Mouse (Mus musculus) lung, embryonic 14.5 days (tissue): ENCODE measurements around the gene Sema6c. TPM values are rescaled to one million over a fixed set of nuclear protein-coding genes. Genes with fewer than 3 reads are reported as not detected.

Experiments used
- ATAC-seq: fragments of 200-750 bp; cut with Nextera tagmentation; 2 replicates; pipeline ENCODE4 v1.8.0; 2017; ENCODE audit warnings: mild to moderate bottlenecking, moderate TSS enrichment, moderate library complexity; ENCODE audit not compliant: insufficient read depth
- DNase-seq: peaks from one replicate; pipeline ENCODE4 v3.0.0-alpha.2; 2015
- H3K27ac ChIP-seq: fragments of 300-500 bp; sonication (generic); 2 replicates; pipeline ENCODE4 v1.5.1; 2014; ENCODE audit warnings: low read depth, mild to moderate bottlenecking, moderate library complexity
- H3K27me3 ChIP-seq: fragments of 300-500 bp; sonication (generic); 2 replicates; pipeline ENCODE4 v1.6.1; 2014; ENCODE audit warnings: low read length, control low read depth; ENCODE audit not compliant: insufficient read depth
- H3K36me3 ChIP-seq: fragments of 300-500 bp; sonication (generic); 2 replicates; pipeline ENCODE4 v1.6.1; 2014; ENCODE audit warnings: control low read depth; ENCODE audit not compliant: insufficient read depth
- H3K4me1 ChIP-seq: fragments of 300-500 bp; sonication (generic); 2 replicates; pipeline ENCODE4 v1.6.1; 2014; ENCODE audit warnings: antibody characterized with exemption, control low read depth; ENCODE audit not compliant: insufficient read depth
- H3K4me2 ChIP-seq: fragments of 300-500 bp; sonication (generic); 2 replicates; pipeline ENCODE4 v1.6.1; 2014; ENCODE audit warnings: mild to moderate bottlenecking
- H3K4me3 ChIP-seq: fragments of 300-500 bp; sonication (generic); 2 replicates; pipeline ENCODE4 v1.5.1; 2014; ENCODE audit warnings: low read depth, low read length
- H3K9ac ChIP-seq: fragments of 300-500 bp; sonication (generic); 2 replicates; pipeline ENCODE4 v1.6.1; 2014
- H3K9me3 ChIP-seq: fragments of 300-500 bp; sonication (generic); 2 replicates; pipeline ENCODE4 v1.6.1; 2016; ENCODE audit warnings: low read depth, low read length, control low read depth
- CTCF ChIP-seq: IDR thresholded peaks from 2 replicates; pipeline ENCODE4 v1.5.1; 2016; ENCODE audit warnings: antibody characterized with exemption, low read depth
- WGBS: fragments of 180-500 bp; shearing (Covaris S2); extraction: QIAGEN DNeasy Blood & Tissue Kit; methylation state at CpG from one replicate; pipeline ENCODE4 v1.1.7; 2014; 5-methylcytosine and 5-hydroxymethylcytosine counted together
- polyA plus RNA-seq: library from polyadenylated mRNA; unstranded; fragments of >200 nt; fragmentation: Nextera tagmentation; extraction: Ambion mirVana; gene quantifications from 2 replicates; pipeline ENCODE4 v1.2.1, GENCODE M21; 2014

Sema6c gene
- polyA plus RNA-seq, 1 experiment from 2014 or later = 5.4 TPM

DNA sequence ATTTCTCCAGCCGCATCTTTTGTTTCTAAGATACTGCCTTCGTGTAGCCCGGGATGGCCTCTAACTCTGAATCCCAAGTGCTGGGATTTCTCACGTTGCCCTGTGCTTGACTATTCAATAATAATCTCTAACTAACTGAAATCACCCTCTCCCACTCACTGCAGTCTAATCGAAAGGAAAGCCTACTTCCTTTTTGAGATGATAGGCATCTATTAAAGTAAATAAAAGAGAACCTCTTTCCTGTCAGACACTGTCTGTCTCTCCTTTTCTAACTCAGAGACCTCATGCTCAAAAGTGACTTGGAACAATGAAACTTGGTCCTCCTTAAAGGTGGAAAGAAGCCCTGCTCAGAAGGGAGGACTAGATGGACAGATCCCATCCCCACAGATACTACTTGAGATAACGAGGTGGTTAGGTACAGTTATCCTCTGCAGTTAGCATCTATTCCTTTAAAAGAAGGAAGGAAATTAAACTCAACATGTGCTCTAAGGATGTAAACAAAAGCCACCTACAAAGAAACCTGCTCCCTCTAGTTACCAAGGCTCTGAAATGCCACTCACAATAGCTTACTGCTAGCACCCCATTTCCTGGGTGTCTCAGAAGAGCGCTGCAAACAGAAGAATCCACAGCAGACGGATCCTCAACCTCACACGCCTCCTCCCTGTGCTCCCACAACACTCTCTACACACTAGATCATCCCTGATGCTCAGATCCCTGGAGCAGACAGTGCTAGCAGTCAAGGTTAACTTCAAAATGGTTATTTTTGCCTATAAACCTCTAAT is 24.7 kb downstream of the Sema6c start:
- Histone ChIP-seq H3K4me2 (no peak overlapping the region), H3K4me1 (no peaks in the 10 kb centered on the region), H3K9me3 (no peaks in the 10 kb centered on the region), H3K9ac (no peak overlapping the region), H3K27ac (no peak overlapping the region), H3K36me3 (peaks cover 64% of the 10 kb centered on the region), H3K4me3 (no peak overlapping the region), H3K27me3 (no peaks in the 10 kb centered on the region)
- TF ChIP-seq CTCF = no peak
- 83% methylated on average over 9 of the region's 9 CpGs for WGBS
- no peak for ATAC-seq
- DNase-seq = no peak

DNA sequence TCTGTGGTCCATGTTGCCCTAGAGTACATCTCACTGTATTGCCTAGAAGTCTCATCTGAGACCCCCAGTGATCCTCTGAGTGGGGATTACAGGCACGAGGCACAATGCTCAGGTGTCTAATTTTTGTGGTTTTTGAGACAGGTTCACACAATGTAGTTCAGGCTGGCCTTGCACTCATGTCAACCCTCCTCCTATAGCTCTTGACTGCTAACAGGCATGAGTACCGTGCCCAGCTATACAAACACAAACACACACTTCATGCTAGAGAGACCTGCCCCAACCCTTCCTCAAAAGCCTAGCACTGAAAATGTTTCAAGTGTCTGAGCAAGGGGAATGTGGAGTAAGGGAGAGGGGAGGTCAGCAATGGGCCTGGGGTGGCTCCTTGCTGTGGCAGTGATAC is 25.8 kb downstream of the Sema6c start:
- H3K27ac ChIP-seq = no peak overlapping the region
- no peak overlapping the region for H3K4me3 ChIP-seq
- H3K9me3 ChIP-seq = no peaks in the 10 kb centered on the region
- H3K4me2 ChIP-seq = no peak overlapping the region
- H3K9ac ChIP-seq = no peak overlapping the region
- ATAC-seq = 0 out of 2 replicates have a peak, but pooled peaks have one; percentile 24
- no peak for TF ChIP-seq CTCF
- H3K4me1 ChIP-seq = no peaks in the 10 kb centered on the region
- H3K27me3 ChIP-seq = no peaks in the 10 kb centered on the region
- DNase-seq = no peak
- 68% methylated on average over 2 of the region's 2 CpGs for WGBS
- peaks cover 73% of the 10 kb centered on the region for H3K36me3 ChIP-seq

DNA sequence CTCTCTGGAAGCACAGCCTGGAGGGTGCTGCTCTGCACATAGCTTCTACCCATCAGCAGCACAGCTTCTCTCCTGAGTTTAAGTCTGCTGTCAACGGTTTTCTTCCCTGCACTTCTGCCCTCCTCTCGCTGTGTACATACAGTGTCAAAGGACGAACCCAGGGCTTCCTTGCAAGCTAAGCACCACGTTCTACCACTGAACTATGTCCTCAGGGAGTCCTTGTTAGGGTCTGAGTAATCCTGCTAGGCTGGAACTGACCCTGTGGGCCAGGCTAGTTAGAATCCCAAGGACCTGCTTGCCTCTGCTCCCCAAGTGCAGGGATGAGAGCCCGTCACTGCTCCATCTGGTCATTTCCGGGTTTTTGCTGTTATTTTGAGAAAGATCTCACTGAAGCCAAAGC is 26.6 kb downstream of the Sema6c start:
- WGBS = 72% methylated on average over 6 of the region's 6 CpGs
- Histone ChIP-seq H3K9ac (no peak overlapping the region), H3K4me1 (no peaks in the 10 kb centered on the region), H3K27me3 (no peaks in the 10 kb centered on the region), H3K27ac (no peak overlapping the region), H3K4me3 (no peak overlapping the region), H3K36me3 (peaks cover 77% of the 10 kb centered on the region), H3K9me3 (no peaks in the 10 kb centered on the region), H3K4me2 (no peak overlapping the region)
- TF ChIP-seq CTCF = no peak
- DNase-seq (no peak), ATAC-seq (no peak)

DNA sequence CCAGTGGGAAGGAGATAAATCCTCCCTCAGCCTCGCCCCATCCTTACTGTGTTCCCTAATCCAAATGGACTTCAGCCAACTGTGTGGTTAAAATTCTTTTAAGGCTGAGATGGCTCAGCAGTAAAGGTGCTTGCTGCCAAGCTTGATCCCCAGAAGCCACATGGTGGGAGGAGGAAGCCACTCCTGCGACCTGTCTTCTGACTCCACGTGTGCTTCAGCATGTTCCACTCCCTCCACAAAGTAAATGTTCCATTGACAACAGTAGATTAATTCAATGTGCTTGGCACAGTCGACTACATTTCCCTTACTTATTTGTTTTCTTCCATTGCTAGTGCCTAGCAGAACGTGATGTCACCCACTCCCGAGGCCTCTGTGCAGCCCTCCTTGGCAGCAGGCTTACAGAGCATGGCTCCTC is 34.5 kb downstream of the Sema6c start:
- H3K4me1 ChIP-seq = no peaks in the 10 kb centered on the region
- H3K9ac ChIP-seq = no peak overlapping the region
- no peak overlapping the region for H3K4me3 ChIP-seq
- no peaks in the 10 kb centered on the region for H3K27me3 ChIP-seq
- DNase-seq (no peak), ATAC-seq (no peak)
- H3K36me3 ChIP-seq = peaks cover 79% of the 10 kb centered on the region
- H3K4me2 ChIP-seq = no peak overlapping the region
- TF ChIP-seq CTCF = no peak
- H3K27ac ChIP-seq = no peak overlapping the region
- WGBS = 84% methylated on average over 6 of the region's 6 CpGs
- no peaks in the 10 kb centered on the region for H3K9me3 ChIP-seq

DNA sequence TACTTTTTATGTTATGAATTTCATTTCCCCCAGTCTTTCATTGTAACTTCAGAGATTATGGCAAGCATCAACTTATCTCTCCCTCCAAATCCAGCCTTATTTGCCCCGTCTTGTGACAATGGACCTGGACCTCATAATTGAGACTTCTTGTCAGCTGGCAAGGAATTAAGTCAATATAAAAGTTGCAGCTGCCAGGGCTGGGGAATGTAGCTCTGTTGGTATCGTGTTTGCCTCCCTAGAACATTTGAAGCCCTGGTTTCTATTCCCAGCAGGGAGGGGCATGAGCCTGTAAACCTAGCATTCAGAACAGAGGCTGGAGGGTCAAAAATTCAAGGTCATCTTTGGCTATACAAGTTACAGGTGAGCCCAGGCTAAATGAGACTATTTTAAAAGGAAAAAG is 35.5 kb downstream of the Sema6c start:
- 84% methylated on average over 2 of the region's 2 CpGs for WGBS
- DNase-seq (no peak), ATAC-seq (no peak)
- no peak for TF ChIP-seq CTCF
- H3K4me2 ChIP-seq = no peak overlapping the region
- no peak overlapping the region for H3K9ac ChIP-seq
- no peak overlapping the region for H3K27ac ChIP-seq
- no peaks in the 10 kb centered on the region for H3K27me3 ChIP-seq
- peaks cover 78% of the 10 kb centered on the region for H3K36me3 ChIP-seq
- H3K9me3 ChIP-seq = no peaks in the 10 kb centered on the region
- no peaks in the 10 kb centered on the region for H3K4me1 ChIP-seq
- H3K4me3 ChIP-seq = no peak overlapping the region

DNA sequence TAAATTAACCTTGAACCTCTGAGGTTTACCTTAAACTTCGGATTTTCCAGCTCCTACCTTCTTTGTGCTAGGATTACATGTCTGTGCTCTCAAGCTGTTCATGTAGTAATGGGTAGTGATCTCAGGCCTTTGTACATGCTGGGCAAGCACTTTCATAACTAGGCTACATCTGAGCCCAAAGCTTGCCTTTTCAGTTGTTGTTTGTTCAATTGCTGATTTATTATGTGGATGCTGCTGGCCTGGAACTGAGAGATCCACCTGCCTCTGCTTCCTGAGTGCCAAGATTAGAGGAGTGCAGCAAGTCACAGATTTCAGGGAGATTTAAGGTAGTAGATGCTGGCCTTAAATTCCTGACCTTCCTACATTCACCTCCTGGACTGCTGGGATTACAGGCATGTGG is 38.8 kb downstream of the Sema6c start:
- WGBS = 69% methylated on average over 1 of the region's 1 CpGs
- H3K4me2 ChIP-seq = no peak overlapping the region
- no peak overlapping the region for H3K4me3 ChIP-seq
- no peak overlapping the region for H3K27ac ChIP-seq
- DNase-seq (no peak), ATAC-seq (no peak)
- H3K4me1 ChIP-seq = no peaks in the 10 kb centered on the region
- H3K27me3 ChIP-seq = no peaks in the 10 kb centered on the region
- peaks cover 93% of the 10 kb centered on the region for H3K36me3 ChIP-seq
- no peak overlapping the region for H3K9ac ChIP-seq
- H3K9me3 ChIP-seq = no peaks in the 10 kb centered on the region
- TF ChIP-seq CTCF = no peak

DNA sequence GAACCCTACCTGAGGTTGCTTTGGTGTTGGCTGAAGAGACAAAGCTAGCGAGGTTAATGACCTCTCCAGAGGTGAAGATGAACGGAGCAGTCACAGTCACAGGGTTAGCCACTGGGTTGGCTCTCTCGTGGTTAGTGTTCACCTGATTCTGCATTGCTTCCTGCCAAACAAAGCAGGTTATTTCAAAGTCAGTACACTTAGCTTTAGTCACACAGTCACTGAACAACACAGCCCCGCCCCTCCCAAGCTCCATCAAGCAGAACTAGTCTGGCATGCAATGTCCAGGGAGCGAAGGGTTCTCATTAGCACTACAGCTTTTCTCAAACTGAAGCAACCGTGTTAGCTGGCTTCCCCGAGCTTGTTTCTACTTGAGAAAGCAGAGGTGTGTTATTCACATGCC is 39.9 kb downstream of the Sema6c start:
- Histone ChIP-seq H3K9me3 (no peaks in the 10 kb centered on the region), H3K4me1 (no peaks in the 10 kb centered on the region), H3K27ac (no peak overlapping the region), H3K4me2 (no peak overlapping the region), H3K27me3 (no peaks in the 10 kb centered on the region), H3K36me3 (peaks cover 94% of the 10 kb centered on the region), H3K4me3 (no peak overlapping the region), H3K9ac (no peak overlapping the region)
- ATAC-seq (no peak), DNase-seq (no peak)
- WGBS = 87% methylated on average over 7 of the region's 7 CpGs
- no peak for TF ChIP-seq CTCF

DNA sequence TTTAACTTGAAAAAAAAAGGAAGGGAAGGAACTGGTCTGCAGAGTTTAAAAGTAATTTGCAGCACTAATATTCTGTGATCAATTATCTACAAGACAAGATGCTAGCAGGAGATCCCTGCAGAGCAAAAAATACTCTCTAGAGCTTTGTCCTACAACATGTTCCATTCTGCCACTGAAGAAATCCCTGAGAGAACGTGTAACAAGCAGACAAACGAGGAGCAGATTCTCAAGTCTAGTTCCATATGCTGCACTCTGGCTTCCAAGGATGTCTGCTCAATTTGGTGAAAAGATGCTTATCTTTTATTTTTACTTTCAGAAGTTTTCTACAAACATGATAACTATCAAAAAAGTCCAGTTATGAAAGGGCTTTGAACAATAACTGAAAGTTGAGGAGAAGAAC is 40.3 kb downstream of the Sema6c start:
- ATAC-seq = no peak
- Histone ChIP-seq H3K27ac (no peak overlapping the region), H3K9me3 (no peaks in the 10 kb centered on the region), H3K4me1 (no peaks in the 10 kb centered on the region), H3K9ac (no peak overlapping the region), H3K4me2 (no peak overlapping the region), H3K4me3 (no peak overlapping the region), H3K27me3 (no peaks in the 10 kb centered on the region), H3K36me3 (peaks cover 93% of the 10 kb centered on the region)
- TF ChIP-seq CTCF = no peak
- WGBS = 79% methylated on average over 2 of the region's 2 CpGs
- no peak for DNase-seq
